Mouse (Mus musculus): Measurements from ENCODE around the gene Adad2.

DNA sequence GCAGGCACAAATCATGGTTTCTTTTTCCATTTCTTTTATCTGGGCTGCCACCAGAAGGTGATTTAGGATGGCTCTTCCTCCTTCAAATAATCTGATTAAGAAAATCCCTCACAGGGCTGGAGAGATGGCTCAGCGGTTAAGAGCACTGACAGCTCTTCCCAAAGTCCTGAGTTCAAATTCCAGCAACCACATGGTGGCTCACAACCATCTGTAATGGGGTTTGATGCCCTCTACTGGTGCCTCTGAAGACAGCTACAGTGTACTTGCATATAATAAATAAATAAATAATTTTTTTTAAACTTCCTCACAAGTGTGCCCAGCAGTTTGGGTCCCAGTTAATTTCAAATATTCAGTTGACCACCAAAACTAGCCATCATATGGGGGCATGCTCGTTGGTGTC, 6.3 kb upstream of the Adad2 start:
- TF ChIP-seq CTCF (IDR thresholded peaks at IDR 0.05; ENCODE audit: borderline replicate concordance, control insufficient read depth, extremely low read depth, insufficient read depth, low read length, poor library complexity) (no peak), POLR2A (IDR thresholded peaks at IDR 0.05; ENCODE audit: control insufficient read depth, extremely low read depth, insufficient read depth, low read length, poor library complexity) (no peak)
